Mouse (Mus musculus): Measurements from ENCODE around the gene H1foo. TPM values are rescaled to one million over a fixed set of nuclear protein-coding genes. Genes with fewer than 3 reads are reported as not detected.

H1foo gene
- not detected for total RNA-seq (2021)
- long read RNA-seq, experiment 1: 0 reads
- long read RNA-seq, experiment 2, partial matches to known transcripts: 1 of 1 reads
- long read RNA-seq, experiment 2, other reads (novel, unspliced or antisense): 0 of 1 reads

DNA sequence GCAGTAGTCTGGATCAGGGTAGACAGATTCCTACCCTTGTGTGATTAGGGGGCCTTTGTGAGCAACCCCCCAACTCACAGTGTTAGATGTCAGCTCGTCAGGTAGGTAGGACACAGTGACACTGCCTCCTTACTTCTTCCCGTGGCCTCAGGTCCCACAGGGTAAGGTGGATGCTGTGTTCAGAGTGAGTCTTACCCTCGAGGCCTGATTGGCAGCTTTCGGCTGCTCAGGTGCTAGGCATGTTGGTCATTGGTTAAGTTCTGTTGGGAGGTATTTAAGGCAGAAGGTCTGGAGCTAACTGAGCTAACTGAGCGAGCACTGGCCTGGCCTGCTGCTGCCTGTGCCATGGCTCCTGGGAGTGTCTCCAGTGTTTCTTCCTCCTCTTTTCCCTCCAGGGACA is at the start of gene H1foo:
Gene H1foo (plus strand): TSS at position 301 of the 400 bp plus-strand sequence.
- no peak for DNase-seq

DNA sequence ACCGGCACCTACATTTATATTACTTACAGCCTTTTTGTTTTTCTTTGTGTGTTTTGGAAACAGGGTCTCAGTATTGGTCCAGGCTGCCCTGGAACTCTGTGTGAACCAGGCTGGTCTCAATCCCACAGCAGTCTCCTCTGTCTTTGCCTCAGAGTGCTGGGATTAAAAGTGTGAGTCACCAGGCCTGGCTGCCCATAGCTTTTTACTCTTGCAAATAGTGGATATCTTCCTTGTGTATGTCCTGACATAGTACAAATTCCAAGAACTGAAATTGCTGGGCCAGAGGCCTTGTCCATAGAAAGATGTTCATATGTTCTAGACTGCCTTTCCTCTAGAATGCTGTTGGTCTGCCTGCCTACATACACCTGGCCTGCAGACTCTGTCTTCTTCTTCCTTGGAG is 48.4 kb upstream of the H1foo start:
- no peak for DNase-seq

DNA sequence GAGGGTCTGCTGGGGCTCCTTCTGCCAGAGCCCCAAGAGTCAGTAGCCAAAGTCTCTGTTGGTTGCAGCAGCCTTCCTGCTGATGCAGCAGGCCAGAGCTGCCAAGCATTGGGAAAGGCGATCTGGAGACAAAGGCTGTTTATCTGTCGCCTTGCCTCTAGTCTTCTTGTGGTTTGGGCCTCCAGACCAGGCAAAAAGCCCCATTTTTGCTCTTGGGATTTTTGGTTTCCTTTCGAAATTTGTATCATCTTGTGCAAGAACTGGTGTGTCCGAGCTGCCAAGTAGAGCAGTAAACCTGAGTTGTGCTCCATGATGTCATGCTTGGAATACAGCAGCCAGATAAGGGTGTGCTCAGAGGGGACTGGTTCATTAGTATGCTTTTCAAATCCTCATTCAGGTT is 47.6 kb upstream of the H1foo start:
- peak; percentile 73 for DNase-seq

DNA sequence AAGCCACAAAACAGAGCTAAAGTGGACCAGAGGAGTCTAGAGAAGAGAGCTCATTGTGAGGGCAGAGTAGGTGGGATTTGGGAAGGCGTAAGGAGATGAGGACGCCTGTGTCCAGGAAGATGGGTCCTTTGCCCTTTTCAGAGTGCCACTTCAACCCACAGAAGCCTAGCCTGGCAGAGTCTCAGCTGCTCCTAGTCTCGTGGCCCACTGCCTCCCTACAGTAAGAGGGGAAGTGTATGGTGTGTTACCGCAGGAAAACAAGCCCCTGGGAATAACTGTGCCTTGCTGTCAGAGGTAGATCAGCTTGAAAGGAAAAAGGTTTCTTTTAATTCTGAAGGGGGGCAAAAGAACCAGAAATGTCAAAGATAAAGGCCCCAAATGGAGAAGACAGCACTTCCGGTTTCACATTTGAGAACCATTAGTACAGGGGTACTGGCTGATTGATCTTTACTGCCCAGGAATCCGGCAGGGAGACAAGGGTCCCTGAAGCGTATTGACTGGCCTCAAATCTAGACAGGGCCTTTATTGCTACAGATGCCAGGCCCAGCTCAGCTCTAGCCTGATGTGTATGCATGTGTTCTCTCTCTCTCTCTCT is 46.7 kb upstream of the H1foo start:
- no peak for DNase-seq

DNA sequence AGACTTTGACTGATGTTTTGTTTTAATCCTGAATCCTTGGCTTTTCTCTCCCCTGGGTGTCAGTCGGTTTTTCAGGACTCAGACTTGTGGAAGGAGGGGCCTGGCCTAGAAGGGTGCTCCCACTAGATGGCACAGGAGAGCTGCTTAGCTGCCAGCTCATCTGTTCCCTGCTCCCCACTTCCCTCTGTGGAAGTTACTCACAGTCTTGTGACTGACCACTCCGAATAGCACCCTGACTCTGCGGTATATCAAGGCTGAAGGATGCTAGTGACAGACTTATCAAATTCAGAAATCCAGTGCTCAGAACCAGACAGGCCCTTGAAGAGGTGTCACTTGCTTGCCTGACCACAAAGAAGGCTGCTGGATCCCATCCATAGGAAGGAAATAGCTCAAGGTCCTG is 43.7 kb upstream of the H1foo start:
- DNase-seq: peak; percentile 72

DNA sequence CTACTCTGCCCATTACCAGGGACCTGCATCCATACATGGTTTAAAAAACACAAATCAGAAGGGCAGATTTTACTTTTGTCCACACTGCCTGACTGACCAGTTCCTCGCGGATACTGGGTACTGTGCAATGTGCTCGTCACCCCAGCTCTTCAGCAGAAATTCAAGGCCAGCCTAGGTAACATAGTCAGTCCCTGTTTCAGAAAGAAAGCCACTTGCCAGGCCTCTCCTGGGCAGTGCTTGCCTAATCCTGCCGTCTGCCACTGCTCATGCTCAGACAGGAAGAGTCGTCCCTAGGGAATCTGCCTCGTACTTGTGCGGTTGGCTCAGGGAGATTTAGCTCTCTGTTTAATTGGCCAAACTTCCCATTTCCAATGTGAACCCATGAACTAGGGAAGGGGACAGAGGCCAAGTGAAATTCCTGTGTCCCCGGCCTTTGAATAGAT is 43.2 kb upstream of the H1foo start:
- peak; percentile 63 for DNase-seq

DNA sequence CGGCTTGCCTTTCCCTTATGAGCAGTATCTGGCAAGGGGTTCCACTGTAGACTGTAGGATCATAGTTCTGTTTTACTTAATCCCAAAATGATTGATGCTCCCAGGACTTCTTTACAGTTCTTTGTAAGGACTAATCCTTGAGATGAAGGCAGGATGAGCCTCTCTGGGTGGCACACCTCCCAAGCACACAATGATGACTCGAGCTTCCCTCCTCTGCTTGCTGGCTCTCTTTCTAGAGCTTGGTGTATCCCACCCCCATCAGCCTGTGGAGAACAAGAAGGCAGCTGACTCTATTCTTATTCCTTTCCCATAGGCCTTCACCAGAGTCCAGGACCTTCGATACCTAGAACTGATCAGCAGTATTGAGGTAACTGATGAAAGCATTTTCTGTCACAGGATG is 42.2 kb upstream of the H1foo start:
- DNase-seq: no peak

DNA sequence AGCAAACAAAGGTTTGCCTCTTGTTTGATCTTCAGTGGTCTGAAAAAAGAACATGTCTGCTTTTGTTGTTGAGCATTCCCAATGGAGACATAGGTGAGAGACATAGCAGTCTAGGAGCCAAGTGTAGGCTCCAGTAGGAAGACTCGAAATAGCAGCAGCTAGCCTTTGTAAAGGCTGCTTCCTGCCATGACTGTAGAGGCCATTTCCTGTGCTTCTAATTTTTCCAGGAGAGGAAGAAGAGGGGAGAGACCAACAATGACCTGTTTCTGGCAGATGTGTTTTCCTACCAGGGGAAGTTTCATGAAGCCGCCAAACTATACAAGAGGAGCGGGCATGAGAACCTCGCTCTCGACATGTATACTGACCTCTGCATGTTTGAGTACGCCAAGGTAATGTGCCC is 39.2 kb upstream of the H1foo start:
- no peak for DNase-seq

DNA sequence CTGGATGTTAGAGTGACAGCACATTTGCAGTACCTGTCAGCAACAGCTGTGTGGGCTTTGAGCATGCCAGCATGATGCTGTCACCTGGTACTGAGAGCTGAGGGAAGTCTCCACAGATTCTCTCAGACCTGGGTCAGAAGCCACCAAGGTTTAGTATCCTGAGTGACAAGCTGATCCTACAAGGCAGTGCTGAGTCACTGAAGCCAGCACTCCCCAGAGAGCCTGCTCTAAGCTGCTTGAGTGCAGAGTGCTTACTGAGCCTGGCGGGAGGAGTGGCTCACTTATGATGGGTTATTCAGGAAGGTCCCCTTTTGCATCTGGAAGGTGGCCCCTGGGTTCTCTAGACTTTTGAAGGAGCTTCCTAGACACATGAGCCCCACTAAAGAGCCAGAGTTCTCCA is 38.3 kb upstream of the H1foo start:
- DNase-seq: no peak

DNA sequence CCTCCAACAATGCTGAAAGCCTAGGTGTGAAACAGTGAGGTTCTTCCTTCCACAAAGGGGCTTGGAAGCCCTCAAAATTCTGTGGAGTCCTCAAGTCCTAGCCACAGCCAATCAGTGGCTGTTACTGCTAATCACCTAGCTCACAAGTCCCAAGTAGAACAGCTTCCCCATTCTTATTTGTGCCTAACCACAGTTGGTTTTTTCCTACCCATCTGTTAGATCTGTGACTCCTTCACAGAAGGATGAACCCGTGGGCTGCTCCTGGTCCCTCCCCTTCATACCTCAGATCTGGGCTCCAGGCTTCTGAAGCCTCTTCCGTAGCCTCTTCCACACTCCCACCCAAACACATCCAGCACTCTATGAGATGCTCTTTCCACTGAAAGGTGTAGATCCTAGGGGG is 37.9 kb upstream of the H1foo start:
- DNase-seq: no peak

DNA sequence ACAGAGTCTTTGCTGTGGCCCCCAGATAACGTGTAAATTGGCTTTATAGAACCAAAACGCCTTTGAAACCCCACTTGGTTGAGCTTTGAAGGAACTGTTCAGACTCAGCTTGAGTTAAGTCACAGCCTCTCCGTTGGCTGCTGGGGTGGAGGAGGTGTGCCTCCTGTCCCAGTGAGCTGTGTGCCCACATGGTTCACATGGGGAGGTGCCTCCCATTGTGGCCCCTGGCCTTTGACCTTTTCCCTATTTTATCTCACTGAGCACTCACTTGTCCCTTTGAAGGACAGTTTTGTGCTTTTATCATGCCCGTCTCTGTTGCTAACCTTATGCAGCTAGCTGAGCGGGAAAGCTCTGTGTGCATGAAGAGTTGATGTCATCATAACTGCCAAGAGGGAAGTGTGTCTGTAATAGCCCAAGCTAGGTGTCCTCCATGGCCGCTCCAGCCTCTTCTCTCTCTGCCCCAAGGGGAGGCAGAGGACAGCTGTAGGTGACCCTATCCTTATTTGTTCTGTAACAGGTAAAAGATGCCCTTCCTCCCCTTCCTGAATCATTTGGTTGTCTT is 36.2 kb upstream of the H1foo start:
- DNase-seq: no peak

DNA sequence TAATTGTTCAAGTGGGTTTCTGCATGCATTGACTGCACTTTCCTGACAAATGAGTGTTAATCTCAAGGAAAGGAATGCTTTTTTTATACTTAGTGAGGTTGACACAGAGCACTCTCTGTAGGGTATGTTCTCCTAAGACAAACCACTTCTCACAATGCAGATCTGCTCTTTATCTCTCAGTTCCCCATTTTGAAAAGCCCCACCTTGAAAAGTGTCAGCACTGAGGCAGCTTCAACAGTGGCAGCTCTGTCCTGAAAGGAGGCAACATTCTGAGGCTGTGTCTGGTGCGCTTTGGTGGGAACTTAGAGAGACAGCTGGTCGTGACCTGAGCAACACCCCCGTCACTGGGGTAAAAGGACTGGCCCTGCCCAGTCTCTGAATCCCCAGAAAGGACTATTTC is 35.7 kb upstream of the H1foo start:
- DNase-seq: no peak

DNA sequence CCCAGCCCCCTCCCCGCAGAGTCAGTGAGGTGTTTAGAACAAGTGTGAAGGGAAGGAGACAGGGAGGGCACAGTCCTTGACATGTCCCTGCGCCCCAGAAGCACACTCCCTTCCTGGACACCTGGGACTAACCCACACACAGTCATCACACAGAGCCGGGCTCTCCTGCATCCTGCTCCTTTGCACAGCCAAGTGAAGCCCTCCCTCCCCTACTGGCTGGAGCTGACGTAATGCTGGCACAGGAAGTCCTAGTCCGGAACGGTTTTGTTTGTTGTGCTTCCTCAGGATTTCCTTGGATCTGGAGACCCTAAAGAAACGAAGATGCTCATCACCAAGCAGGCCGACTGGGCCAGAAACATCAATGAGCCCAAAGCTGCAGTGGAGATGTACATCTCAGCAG is 34.8 kb upstream of the H1foo start:
- peak; percentile 63 for DNase-seq

DNA sequence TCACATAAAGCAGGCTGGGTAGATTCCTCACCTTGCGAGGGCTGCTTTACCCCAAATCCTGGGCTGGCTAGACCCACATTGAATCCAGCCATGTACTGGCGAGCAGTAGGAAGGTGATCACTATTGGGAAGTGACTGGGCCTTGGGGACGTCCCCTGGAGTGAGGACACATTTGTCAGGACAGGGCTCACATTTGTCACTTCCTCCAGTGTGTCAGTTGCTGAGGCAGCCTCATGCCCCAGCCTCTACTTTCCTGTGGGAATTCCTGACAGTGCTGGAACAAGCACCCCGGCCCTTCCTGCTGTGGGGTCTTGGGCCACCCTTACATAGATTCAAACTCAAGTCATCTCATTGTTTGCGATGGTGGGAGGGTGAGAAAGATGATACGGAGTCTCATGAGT is 33.0 kb upstream of the H1foo start:
- DNase-seq: no peak

DNA sequence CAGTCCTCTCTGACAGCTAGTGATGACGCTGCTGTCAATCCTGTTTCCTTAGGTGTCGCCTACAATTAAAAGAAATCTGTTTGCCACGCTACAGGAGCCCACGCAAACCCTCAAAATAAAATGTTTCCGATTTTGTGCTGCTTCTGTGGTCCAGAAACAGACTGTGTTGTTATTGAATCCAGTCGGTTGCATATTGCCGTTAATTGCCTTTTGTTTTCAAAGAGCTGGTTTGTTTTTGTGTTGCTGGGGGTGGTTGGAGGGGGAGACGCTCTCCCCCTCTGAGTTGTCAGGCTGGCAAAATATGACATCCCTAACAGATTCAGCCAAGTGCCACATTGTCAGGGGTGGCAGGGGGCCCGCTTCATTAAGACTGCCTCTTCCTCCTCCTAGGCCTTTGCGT is 31.3 kb upstream of the H1foo start:
- no peak for DNase-seq

DNA sequence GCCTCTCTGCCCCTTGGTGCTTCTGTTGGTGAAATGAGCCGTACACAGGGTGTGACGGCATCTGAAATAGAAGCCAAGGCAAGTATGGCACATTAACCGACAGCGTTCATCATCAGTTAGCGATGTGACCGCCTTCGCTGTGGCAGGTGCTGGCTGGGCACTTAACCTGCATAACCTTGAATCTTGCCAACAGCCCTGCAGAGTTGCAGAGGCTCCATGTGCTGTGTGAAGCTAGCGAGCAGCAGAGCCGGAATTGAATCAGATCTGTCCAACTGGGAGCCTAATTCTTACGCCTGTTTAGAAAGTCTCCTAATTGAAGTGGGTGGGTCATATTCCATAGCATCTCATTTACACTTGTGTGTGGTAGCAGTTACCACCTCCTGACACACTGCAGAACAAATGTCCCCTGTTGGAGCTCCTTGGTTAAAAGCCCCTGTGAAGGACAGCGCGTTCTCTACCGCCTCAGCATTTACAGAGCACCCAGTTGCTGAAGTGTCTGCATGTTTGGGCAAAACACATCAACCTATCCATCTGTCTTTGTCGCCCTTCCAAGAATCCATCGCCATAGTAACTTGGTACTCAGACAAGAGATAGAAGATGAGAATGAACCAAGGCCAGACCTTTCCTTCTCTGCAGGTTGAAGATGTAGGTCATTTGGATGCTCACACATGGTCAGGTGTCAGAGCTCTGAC is 30.1 kb upstream of the H1foo start:
- no peak for DNase-seq

DNA sequence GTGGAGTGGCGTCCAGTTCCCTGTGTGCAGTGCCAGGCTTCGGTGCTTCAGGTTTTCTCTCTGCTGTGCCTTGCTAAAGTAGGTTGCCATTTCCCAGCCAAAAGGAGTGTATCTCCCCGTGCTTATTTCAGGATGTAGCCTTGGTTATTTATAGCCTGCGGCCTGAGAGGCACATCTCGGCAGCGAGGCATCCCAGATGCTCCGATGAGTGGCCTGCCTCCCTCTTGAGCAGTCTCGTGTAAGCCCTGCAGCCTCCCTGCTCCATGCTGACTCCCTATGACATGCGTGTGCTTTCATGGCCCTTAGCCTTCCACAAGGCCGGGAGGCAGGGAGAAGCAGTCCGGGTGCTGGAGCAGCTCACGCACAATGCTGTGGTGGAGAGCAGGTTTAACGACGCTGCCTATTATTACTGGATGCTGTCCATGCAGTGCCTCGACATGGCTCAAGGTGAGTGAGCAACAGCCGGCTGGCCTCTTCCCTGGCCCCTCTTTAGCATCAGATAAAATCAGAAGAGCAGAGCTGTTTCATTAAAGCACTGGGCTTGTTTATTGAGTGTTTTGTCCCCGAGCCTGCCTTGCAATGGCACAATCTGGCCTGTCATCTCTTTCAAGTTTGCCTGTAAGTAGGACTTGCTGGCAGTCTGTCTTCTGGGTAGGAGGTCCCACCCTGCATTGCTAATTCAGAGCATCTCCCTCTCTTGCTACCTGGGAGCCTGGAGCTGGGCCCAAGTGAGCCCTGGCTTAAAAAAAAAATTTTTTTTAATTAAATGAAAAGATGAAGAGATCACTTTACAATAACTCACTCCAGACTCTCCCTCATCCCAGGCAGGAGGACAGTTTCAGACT is 28.9 kb upstream of the H1foo start:
- peak; percentile 42 for DNase-seq

DNA sequence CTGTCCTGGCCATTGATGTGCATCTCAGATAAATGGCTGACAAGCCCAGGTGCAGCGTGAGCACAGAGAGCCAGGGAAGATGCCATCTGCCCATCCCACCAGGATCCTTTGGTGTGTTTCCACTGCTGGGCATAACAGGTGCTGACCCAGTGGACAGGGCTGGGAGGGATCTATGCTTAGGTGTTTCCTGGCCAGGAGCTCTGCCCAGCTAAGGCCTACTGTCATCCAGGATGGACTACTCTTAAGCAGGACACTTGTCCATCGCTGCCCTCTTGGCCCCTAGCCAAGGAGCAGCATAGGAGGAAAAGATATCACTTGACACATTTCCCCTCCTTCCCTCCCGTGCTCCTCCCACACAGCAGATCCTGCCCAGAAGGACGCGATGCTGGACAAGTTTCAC is 28.1 kb upstream of the H1foo start:
- DNase-seq: no peak

DNA sequence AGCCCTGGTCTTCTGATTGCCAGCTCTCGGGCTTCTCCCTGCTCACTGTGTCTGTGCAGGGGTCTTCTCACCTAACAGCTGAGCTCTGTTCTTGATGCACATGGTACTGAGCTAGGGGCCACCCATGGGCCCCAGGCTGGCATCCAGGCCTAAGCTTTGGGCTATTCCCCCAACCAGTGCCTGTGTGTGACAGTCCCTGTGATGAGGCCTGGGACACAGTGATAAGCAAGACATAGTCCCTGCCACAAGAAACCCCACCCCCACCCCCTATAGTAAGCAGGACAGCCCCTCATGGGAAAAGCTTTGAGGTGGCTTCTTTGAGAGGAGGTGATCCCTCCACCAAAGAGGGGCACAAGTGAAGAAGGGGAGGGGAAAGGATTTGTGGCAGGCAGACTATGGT is 26.1 kb upstream of the H1foo start:
- no peak for DNase-seq

DNA sequence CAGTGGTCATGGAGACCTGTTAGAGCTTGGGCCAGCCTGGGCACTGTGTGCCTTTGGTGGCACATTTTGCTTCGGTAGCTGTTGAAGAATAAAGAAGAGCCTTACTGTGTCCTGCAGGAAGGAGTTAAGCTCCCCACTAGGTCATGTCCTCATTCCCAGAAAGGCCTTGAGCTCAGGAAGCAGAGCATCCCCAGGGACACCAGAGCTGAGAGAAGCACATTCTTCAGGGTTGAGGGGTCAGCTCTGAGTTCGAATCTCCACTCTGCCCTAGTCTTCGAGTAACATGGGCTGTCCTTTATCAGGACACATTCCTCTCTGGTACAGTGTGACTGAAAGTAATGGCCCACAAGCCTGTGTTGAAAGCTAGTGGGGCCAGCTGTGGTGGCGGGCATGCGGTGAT is 24.9 kb upstream of the H1foo start:
- DNase-seq: no peak

DNA sequence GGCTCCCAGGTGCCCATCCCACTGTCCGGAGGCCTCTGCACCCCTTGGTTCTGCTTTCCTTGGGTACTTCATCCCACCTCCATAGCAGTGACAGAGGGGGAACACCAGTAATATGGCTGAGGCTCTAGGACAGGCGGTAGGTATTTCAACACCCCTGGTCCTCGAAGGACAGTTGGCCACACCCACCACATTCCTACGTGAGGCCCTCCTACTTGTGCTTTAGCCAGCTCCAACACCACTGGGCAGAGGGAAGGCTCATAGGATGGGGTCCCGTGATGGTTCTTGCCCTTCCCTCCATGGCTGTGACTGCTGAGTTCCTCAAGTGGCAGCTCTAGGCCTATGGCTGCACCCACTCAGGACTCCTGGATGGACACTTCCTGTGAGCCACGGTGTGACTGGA is 19.9 kb upstream of the H1foo start:
- DNase-seq: no peak

DNA sequence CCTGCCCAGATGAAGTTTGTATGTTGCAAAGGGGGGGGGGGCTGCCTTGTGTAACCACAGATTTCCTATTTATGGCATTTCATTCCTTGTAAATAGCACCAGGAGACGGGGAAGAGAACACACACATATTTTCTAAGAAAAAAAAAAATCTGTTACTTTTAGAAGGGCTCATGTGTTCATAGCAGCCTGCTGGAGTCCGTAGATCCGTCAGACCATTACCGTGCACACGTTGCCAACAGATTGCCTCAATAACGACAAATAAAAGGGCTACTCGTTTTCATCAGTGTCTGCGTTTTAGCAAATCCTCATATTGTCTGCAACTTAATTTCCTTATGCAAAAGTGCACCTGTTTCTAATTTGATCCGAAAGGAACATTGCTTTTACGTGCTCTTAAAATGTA is 18.3 kb upstream of the H1foo start:
- DNase-seq: no peak

Data from gastrocnemius, postnatal 25 days (tissue).